Mouse (Mus musculus) intestine, embryonic 14.5 days (tissue): ENCODE results near the gene Zc3h12c. TPM values are rescaled to one million over a fixed set of nuclear protein-coding genes. Genes with fewer than 3 reads are reported as not detected.

Experiments
- ATAC-seq: fragments of 200-750 bp; cut with Nextera tagmentation; replicated peaks from 2 replicates; pipeline ENCODE4 v1.8.0; 2017; ENCODE audit warnings: low read depth, moderate number of reproducible peaks, moderate TSS enrichment, moderate library complexity; ENCODE audit not compliant: low FRiP score, low TSS enrichment
- DNase-seq: peaks from one replicate; pipeline ENCODE4 v3.0.0-alpha.2; 2018; ENCODE audit warnings: low spot score
- H3K27ac ChIP-seq: fragments of 300-500 bp; sonication (generic); 2 replicates; pipeline ENCODE4 v1.5.1; 2014; ENCODE audit warnings: low read depth, mild to moderate bottlenecking, control low read depth
- H3K27me3 ChIP-seq: fragments of 300-500 bp; sonication (generic); replicated peaks from 2 replicates; pipeline ENCODE4 v1.6.1; 2014; ENCODE audit warnings: low read length, control low read depth; ENCODE audit not compliant: control insufficient read depth, insufficient read depth
- H3K36me3 ChIP-seq: fragments of 300-500 bp; sonication (generic); 2 replicates; pipeline ENCODE4 v1.6.1; 2014; ENCODE audit warnings: low read length, control low read depth; ENCODE audit not compliant: control insufficient read depth, insufficient read depth
- H3K4me1 ChIP-seq: fragments of 300-500 bp; sonication (generic); replicated peaks from 2 replicates; pipeline ENCODE4 v1.6.1; 2014; ENCODE audit warnings: low read length, control low read depth, mixed read lengths; ENCODE audit not compliant: control insufficient read depth, insufficient read depth
- H3K4me2 ChIP-seq: fragments of 300-500 bp; sonication (generic); 2 replicates; pipeline ENCODE4 v1.6.1; 2014; ENCODE audit warnings: low read length
- H3K4me3 ChIP-seq: fragments of 300-500 bp; sonication (generic); 2 replicates; pipeline ENCODE4 v1.5.1; 2014; ENCODE audit warnings: low read depth, low read length, control low read depth, mixed read lengths
- H3K9ac ChIP-seq: fragments of 300-500 bp; sonication (generic); 2 replicates; pipeline ENCODE4 v1.6.1; 2014; ENCODE audit warnings: mild to moderate bottlenecking, low read length
- H3K9me3 ChIP-seq: fragments of 300-500 bp; sonication (generic); 2 replicates; pipeline ENCODE4 v1.6.1; 2016; ENCODE audit warnings: low read length, control low read depth; ENCODE audit not compliant: control insufficient read depth
- WGBS: fragments of 180-500 bp; shearing (Covaris S2); extraction: QIAGEN DNeasy Blood & Tissue Kit; methylation state at CpG from one replicate; pipeline ENCODE4 v1.1.7; 2014; 5-methylcytosine and 5-hydroxymethylcytosine counted together
- polyA plus RNA-seq: library from polyadenylated mRNA; unstranded; fragments of >200 nt; fragmentation: Nextera tagmentation; extraction: Ambion mirVana; gene quantifications from 2 replicates; pipeline ENCODE4 v1.2.1, GENCODE M21; 2014

Gene Zc3h12c
- polyA plus RNA-seq, 1 experiment from 2014 or later: 4.0 TPM

DNA sequence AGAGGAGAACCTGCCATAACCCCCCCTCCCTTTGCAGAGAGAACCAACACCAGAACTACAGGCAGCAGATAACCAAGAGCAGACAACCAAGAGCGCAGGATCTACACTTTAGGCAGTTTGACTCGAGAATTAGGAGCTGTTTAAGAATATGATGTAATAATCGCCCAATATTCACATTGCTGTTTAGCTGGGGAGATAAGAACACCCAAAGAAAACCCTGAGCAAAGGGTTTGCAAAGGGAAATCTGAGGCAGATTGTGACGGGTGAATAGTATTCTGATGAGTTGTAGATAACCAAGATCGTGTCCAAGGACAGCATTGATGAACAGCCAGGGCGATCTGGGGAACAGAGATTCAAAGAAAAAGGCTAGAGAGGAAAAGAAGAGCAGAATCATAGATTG is 2.3 kb upstream of the Zc3h12c start:
- WGBS: 82% methylated on average over 6 of the region's 6 CpGs
- no peaks in the 10 kb centered on the region for H3K36me3 ChIP-seq

GRCm38 (mm10) chr9:52170131-52170530 is 1.8 kb upstream of the Zc3h12c start:
- Histone ChIP-seq H3K36me3 (no peaks in the 10 kb centered on the region), H3K9ac (no peak overlapping the region), H3K27me3 (peaks cover 18% of the 10 kb centered on the region; the same call in 1 of the 2 replicates), H3K4me3 (no peak overlapping the region), H3K9me3 (no peaks in the 10 kb centered on the region), H3K27ac (no peak overlapping the region), H3K4me1 (peaks cover 13% of the 10 kb centered on the region), H3K4me2 (no peak overlapping the region)
- ATAC-seq (no peak), DNase-seq (no peak)
- 85% methylated on average over 3 of the region's 3 CpGs for WGBS

More for the DNA sequence above, 2.3 kb upstream of the Zc3h12c start:
- DNase-seq (no peak), ATAC-seq (no peak)
- no peaks in the 10 kb centered on the region for H3K9me3 ChIP-seq
- H3K4me1 ChIP-seq: peaks cover 13% of the 10 kb centered on the region
- peaks cover 18% of the 10 kb centered on the region; the same call in 1 of the 2 replicates for H3K27me3 ChIP-seq
- no peak overlapping the region for H3K4me3 ChIP-seq
- no peak overlapping the region for H3K9ac ChIP-seq
- no peak overlapping the region for H3K4me2 ChIP-seq
- no peak overlapping the region for H3K27ac ChIP-seq

DNA sequence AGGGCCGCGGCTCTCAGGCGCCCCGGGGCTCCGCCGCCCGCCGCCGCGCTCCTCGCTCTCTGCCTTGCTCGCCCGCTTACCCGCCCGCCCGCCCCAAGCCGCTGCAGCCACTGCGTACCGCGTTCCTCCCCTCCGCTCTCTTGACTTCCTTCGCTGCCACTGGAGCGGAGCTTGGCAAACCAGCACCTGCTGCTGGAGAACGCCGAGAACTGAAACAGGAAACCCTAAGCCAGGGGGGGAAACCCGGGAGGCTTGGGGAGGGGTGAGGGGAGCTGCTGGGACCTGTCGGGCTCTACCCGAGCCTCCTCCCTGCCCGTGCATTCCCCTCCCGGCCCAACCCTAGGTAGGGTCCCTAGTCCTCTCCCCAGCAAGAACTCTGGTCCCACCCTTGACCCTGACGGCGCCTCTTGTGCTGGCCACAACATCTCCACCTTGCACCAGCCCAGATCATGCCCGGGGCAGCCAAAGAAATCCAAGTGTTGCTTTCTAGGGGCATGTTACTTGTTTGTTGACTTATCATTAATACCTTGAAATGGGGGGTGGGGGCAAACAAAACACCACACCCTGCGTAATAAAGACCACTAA is 406 bp upstream of the Zc3h12c start:
- peak; percentile 89 for DNase-seq
- ATAC-seq: peak; percentile 80

DNA sequence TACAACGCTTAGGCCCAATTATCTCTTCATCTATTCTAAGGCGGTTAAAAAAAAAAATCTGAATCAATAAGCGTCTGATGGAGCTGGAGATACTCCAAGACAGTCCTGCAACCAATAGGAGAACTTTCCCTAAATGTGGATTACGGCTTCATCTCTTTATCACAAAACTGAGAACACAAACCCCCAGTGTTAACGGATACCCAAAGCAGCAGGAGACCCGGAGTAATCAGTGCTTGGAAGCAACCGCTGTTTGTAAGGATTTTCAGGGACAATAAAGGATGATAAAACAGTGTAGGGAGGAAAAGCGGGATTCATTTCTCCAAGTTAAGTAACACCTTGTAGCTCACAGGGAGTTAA is 888 bp downstream of the Zc3h12c start:
- Histone ChIP-seq H3K4me3 (peak overlapping the region; percentile 54), H3K9ac (peak overlapping the region; percentile 93), H3K4me1 (peaks cover 13% of the 10 kb centered on the region), H3K27ac (peak overlapping the region; percentile 86), H3K4me2 (peak overlapping the region; percentile 68), H3K9me3 (no peaks in the 10 kb centered on the region), H3K27me3 (peaks cover 18% of the 10 kb centered on the region; the same call in 1 of the 2 replicates), H3K36me3 (no peaks in the 10 kb centered on the region)
- DNase-seq (no peak), ATAC-seq (no peak)
- 7% methylated on average over 8 of the region's 8 CpGs for WGBS

More for the DNA sequence above, 406 bp upstream of the Zc3h12c start:
- Histone ChIP-seq H3K9me3 (no peaks in the 10 kb centered on the region), H3K36me3 (no peaks in the 10 kb centered on the region), H3K4me2 (peak overlapping the region; percentile 68), H3K9ac (peak overlapping the region; percentile 93), H3K4me3 (peak overlapping the region; percentile 54), H3K27ac (peak overlapping the region; percentile 86), H3K4me1 (peaks cover 13% of the 10 kb centered on the region), H3K27me3 (peaks cover 18% of the 10 kb centered on the region; the same call in 1 of the 2 replicates)
- under 1% methylated on average over 28 of the region's 34 CpGs for WGBS

DNA sequence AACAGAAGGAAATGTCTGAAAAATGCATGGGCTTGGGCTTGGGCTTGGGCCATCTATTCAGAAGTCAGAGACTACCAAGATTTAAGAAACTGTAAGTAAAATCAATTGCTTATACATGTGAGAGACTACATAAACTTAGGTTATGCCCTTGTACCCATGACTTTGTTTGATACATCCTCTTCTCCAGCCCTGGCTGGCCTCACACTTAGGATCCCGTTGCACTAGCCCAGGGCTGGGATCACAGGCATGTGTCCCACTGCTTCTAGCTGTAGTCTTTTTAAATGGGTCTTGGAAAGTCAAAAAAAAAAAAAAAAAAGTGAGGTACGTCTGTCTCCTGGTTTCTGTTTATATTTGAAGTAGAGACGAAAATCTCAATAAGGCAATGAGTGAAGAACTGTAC is 1.3 kb downstream of the Zc3h12c start:
- Histone ChIP-seq H3K27ac (no peak overlapping the region), H3K4me1 (peaks cover 13% of the 10 kb centered on the region), H3K9me3 (no peaks in the 10 kb centered on the region), H3K9ac (peak overlapping the region; percentile 93), H3K4me2 (peak overlapping the region; percentile 68), H3K27me3 (peaks cover 18% of the 10 kb centered on the region; the same call in 1 of the 2 replicates), H3K36me3 (no peaks in the 10 kb centered on the region), H3K4me3 (peak overlapping the region; percentile 54)
- WGBS: 16% methylated on average over 3 of the region's 3 CpGs
- ATAC-seq (no peak), DNase-seq (no peak)

GRCm38 (mm10) chr9:52165706-52166090 is 2.7 kb downstream of the Zc3h12c start:
- H3K27me3 ChIP-seq: peaks cover 16% of the 10 kb centered on the region; the same call in 1 of the 2 replicates
- peaks cover 13% of the 10 kb centered on the region for H3K4me1 ChIP-seq
- DNase-seq: no peak
- no peak overlapping the region for H3K9ac ChIP-seq
- no peak overlapping the region for H3K4me3 ChIP-seq
- H3K36me3 ChIP-seq: no peaks in the 10 kb centered on the region
- H3K9me3 ChIP-seq: 0 out of 2 replicates have a peak, but pooled peaks cover 2% of the 10 kb centered on the region
- ATAC-seq: no peak
- 91% methylated on average over 3 of the region's 3 CpGs for WGBS
- no peak overlapping the region for H3K4me2 ChIP-seq
- no peak overlapping the region for H3K27ac ChIP-seq

DNA sequence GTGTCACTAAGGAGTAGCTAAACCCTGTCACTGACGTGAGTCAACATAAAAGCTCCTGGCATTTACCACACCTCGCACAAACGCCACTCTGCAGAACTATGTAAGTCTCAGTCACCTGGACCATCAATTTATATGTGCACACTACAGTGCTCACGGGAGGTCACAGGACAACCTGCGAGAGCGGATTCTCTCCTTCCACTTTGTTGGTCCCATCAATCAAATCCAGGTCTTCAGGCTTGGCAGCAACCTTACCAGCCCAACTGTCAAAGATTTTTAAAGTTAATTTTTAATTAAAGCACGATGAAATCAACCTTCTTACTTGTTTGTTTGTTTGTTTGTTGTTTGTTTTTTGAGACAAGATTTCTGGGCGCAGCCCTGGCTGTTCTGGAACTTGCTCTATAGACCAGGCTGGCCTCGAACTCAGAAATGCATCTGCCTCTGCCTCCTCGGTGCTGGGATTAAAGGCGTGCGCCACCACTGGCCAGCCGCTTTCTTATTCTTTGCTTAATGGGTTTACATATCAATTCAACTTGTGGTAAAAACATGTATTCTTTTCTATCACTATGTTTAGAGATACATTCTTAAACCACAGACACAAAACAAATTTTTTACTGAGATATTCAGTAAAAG is 3.2 kb downstream of the Zc3h12c start:
- ATAC-seq: no peak
- WGBS: 85% methylated on average over 13 of the region's 13 CpGs

GRCm38 (mm10) chr9:52160512-52160911 is 7.9 kb downstream of the Zc3h12c start:
- DNase-seq: no peak
- WGBS: 100% methylated on average over 1 of the region's 1 CpGs
- H3K9ac ChIP-seq: no peak overlapping the region

More for the DNA sequence above, 3.2 kb downstream of the Zc3h12c start:
- peaks cover 13% of the 10 kb centered on the region for H3K4me1 ChIP-seq
- no peaks in the 10 kb centered on the region for H3K36me3 ChIP-seq
- H3K9me3 ChIP-seq: 0 out of 2 replicates have a peak, but pooled peaks cover 2% of the 10 kb centered on the region
- no peak overlapping the region for H3K9ac ChIP-seq
- peaks cover 11% of the 10 kb centered on the region; the same call in 1 of the 2 replicates for H3K27me3 ChIP-seq
- no peak overlapping the region for H3K4me2 ChIP-seq
- H3K27ac ChIP-seq: no peak overlapping the region
- H3K4me3 ChIP-seq: no peak overlapping the region
- no peak for DNase-seq

More at GRCm38 (mm10) chr9:52160512-52160911, 7.9 kb downstream of the Zc3h12c start:
- Histone ChIP-seq H3K4me2 (no peak overlapping the region), H3K27me3 (no peaks in the 10 kb centered on the region), H3K9me3 (0 out of 2 replicates have a peak, but pooled peaks cover 2% of the 10 kb centered on the region), H3K36me3 (no peaks in the 10 kb centered on the region), H3K27ac (no peak overlapping the region), H3K4me3 (no peak overlapping the region), H3K4me1 (no peaks in the 10 kb centered on the region)
- no peak for ATAC-seq
